Mouse (Mus musculus) embryonic facial prominence, embryonic 13.5 days (tissue): ENCODE results near the gene Sult2a8. TPM values are rescaled to one million over a fixed set of nuclear protein-coding genes. Genes with fewer than 3 reads are reported as not detected.
"Not testable (repeated sequence)": the region's sequence is repeated elsewhere in the genome, so short reads cannot be mapped to it uniquely, and the experiment has no call there.

Experiments
- ATAC-seq: fragments of 200-750 bp; cut with Nextera tagmentation; 2 replicates; pipeline ENCODE4 v1.8.0; 2017; ENCODE audit warnings: low read depth; ENCODE audit not compliant: insufficient number of reproducible peaks, insufficient read depth, low FRiP score, low TSS enrichment
- H3K27ac ChIP-seq: fragments of 300-500 bp; sonication (generic); 2 replicates; pipeline ENCODE4 v1.5.1; 2015; ENCODE audit warnings: moderate library complexity, mild to moderate bottlenecking, inconsistent platforms
- H3K27me3 ChIP-seq: fragments of 300-500 bp; sonication (generic); 2 replicates; pipeline ENCODE4 v1.6.1; 2015; ENCODE audit warnings: mild to moderate bottlenecking, inconsistent platforms
- H3K36me3 ChIP-seq: fragments of 300-500 bp; sonication (generic); 2 replicates; pipeline ENCODE4 v1.6.1; 2015; ENCODE audit warnings: mild to moderate bottlenecking, inconsistent platforms
- H3K4me1 ChIP-seq: fragments of 300-500 bp; sonication (generic); 2 replicates; pipeline ENCODE4 v1.6.1; 2015; ENCODE audit warnings: inconsistent platforms
- H3K4me2 ChIP-seq: fragments of 300-500 bp; sonication (generic); 2 replicates; pipeline ENCODE4 v1.6.1; 2015; ENCODE audit warnings: moderate library complexity, mild to moderate bottlenecking, inconsistent platforms
- H3K4me3 ChIP-seq: fragments of 300-500 bp; sonication (generic); 2 replicates; pipeline ENCODE4 v1.5.1; 2015; ENCODE audit warnings: mild to moderate bottlenecking, inconsistent platforms
- H3K9ac ChIP-seq: fragments of 300-500 bp; sonication (generic); 2 replicates; pipeline ENCODE4 v1.6.1; 2015; ENCODE audit warnings: mild to moderate bottlenecking, inconsistent platforms
- H3K9me3 ChIP-seq: fragments of 300-500 bp; sonication (generic); 2 replicates; pipeline ENCODE4 v1.6.1; 2016; ENCODE audit warnings: inconsistent platforms
- WGBS: fragments of 180-500 bp; shearing (Covaris S2); methylation state at CpG from one replicate; pipeline ENCODE4 v1.1.7; 2015; ENCODE audit warnings: mixed read lengths; 5-methylcytosine and 5-hydroxymethylcytosine counted together
- polyA plus RNA-seq: library from polyadenylated mRNA; unstranded; fragments of >200 nt; fragmentation: Nextera tagmentation; extraction: Ambion mirVana; gene quantifications from 2 replicates; pipeline ENCODE4 v1.2.1, GENCODE M21; 2015

Sult2a8 gene
- polyA plus RNA-seq, result not detected in 2 replicates

DNA sequence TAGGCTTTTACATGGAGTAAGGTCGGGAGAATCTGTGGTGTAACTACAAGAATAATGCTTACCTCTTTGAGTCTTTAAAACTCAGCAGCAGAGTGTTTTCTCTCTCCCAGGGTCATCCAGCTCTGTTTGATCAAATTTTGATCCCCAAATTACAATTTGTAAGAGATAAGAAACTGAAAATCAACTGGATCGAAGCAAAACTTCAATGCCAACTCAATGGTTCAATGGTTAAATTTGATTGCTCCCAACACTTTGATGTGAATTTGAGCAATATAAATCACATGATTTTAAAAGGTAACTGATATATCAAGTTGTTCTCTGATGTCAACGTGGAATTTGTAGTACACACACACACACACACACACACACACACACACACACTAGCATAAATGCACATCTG, at the start of gene Sult2a8:
Gene Sult2a8, minus strand, starts transcription at position 236 of the 400 bp plus-strand sequence.
- Histone ChIP-seq H3K27me3 (no peaks in the 10 kb centered on the region), H3K9ac (no peak within 1 kb of the TSS), H3K4me1 (no peaks in the 10 kb centered on the region), H3K4me2 (no peak within 1 kb of the TSS), H3K36me3 (no peaks in the 10 kb centered on the region), H3K9me3 (peaks cover 8% of the 10 kb centered on the region), H3K27ac (no peak within 1 kb of the TSS), H3K4me3 (no peak within 1 kb of the TSS)
- ATAC-seq, result no peak
- WGBS, result 62% methylated on average over 3 of the region's 3 CpGs

DNA sequence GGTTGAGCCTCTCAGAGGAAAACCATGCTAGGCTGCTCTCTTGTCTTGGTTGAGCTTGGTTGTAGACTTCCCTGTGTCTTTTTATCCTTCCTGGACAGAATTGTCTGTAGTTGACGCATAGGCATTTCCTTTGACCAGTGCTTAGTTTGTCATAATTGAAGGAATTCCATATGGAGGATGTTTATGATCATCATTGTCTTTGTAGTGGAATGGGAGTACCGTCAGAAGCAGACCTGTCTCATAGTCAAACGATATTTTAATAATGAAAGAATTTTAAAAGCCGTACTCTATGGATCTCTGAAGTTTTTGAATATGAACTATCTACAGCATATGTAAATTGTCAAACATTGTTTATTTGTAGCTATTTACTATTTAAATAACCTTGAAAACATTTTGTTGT, 47.6 kb upstream of the Sult2a8 start, which contains the start of gene Sult2a7:
Gene Sult2a7, minus strand, starts transcription at position 101 of the 400 bp plus-strand sequence.
- Histone ChIP-seq H3K4me3 (no peak within 1 kb of the TSS), H3K4me1 (no peaks in the 10 kb centered on the region), H3K27ac (no peak within 1 kb of the TSS), H3K27me3 (no peaks in the 10 kb centered on the region), H3K4me2 (no peak within 1 kb of the TSS), H3K36me3 (no peaks in the 10 kb centered on the region), H3K9me3 (peaks cover 19% of the 10 kb centered on the region), H3K9ac (no peak within 1 kb of the TSS)
- 86% methylated on average over 4 of the region's 4 CpGs for WGBS
- no peak for ATAC-seq

DNA sequence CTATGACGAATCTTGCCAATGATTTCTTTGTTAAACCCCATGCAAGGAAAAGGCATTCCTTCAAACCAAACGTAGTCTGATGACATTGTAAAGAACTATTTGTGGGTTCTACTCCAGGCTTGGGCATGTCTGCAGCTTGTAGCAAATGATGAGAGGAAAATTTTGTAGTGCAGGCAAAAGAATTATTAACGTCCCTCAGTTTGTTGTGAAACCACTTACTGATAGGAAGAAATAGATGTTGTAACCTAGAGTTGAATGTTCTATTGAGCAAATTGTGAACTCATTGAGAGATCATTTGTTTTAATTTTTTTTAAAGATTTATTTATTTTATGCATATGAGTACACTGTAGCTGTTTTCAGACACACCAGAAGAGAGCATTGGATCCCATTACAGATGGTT, 46.3 kb upstream of the Sult2a8 start:
- ATAC-seq, result no peak

GRCm38 (mm10) chr7:14439581-14439980, 7.0 kb downstream of the Sult2a8 start:
- H3K36me3 ChIP-seq, result no peaks in the 10 kb centered on the region
- no peak overlapping the region for H3K27ac ChIP-seq
- no peak overlapping the region for H3K4me2 ChIP-seq
- no peak overlapping the region for H3K4me3 ChIP-seq
- no peaks in the 10 kb centered on the region for H3K27me3 ChIP-seq
- ATAC-seq, result no peak
- H3K9me3 ChIP-seq, result peaks cover 9% of the 10 kb centered on the region
- no peaks in the 10 kb centered on the region for H3K4me1 ChIP-seq
- H3K9ac ChIP-seq, result no peak overlapping the region

More for the DNA sequence above, 46.3 kb upstream of the Sult2a8 start:
- no peak overlapping the region for H3K27ac ChIP-seq
- 69% methylated on average over 3 of the region's 3 CpGs for WGBS
- peaks cover 19% of the 10 kb centered on the region for H3K9me3 ChIP-seq
- no peaks in the 10 kb centered on the region for H3K36me3 ChIP-seq
- no peak overlapping the region for H3K4me2 ChIP-seq
- no peaks in the 10 kb centered on the region for H3K27me3 ChIP-seq
- H3K4me3 ChIP-seq, result no peak overlapping the region
- no peak overlapping the region for H3K9ac ChIP-seq
- H3K4me1 ChIP-seq, result no peaks in the 10 kb centered on the region

DNA sequence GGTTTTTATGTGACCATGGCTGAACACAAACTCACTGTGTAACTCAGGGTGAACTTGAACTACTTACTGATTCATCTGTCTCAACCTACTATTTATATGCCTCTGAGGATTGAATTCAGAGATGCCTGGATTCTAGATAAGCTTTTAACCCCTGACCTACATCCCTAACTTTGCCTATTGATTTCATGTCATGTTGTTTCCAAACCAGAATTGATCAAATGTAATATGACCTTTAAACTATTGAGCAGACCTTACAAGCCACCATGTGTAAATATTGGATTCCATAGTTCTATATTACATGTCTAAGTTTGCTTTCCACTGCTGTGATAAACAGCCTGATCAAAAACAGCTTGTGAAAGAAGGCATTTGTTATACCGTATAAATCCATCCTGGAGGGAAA, 8.1 kb downstream of the Sult2a8 start:
- Histone ChIP-seq H3K4me3 (no peak overlapping the region), H3K4me1 (no peaks in the 10 kb centered on the region), H3K9ac (no peak overlapping the region), H3K36me3 (no peaks in the 10 kb centered on the region), H3K27me3 (no peaks in the 10 kb centered on the region), H3K4me2 (no peak overlapping the region), H3K9me3 (peaks cover 9% of the 10 kb centered on the region), H3K27ac (no peak overlapping the region)
- WGBS, result 67% methylated on average over 1 of the region's 1 CpGs
- no peak for ATAC-seq

DNA sequence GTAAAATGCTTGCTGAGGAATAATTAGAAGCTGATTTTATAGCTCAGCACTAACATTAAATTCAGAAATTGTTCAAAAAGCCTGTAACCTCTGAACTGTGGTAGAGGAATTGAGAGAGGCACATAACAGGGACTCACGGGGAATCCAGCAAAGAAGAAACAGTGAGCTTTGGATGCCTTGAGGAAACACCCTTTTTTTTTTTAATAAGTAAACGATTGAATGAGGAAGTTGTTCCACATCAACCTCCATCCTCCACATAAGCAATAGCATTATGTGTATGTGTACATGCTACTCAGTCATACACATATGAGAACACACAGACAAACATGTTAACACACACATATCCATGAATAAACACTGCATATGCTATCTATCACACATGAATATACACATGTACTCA, 8.5 kb downstream of the Sult2a8 start:
- Histone ChIP-seq H3K4me1 (no peaks in the 10 kb centered on the region), H3K4me3 (no peak overlapping the region), H3K9me3 (peaks cover 9% of the 10 kb centered on the region; the same call in 1 of the 2 replicates), H3K27me3 (no peaks in the 10 kb centered on the region), H3K4me2 (no peak overlapping the region), H3K27ac (no peak overlapping the region), H3K36me3 (no peaks in the 10 kb centered on the region), H3K9ac (no peak overlapping the region)
- 86% methylated on average over 2 of the region's 2 CpGs for WGBS
- ATAC-seq, result no peak

GRCm38 (mm10) chr7:14399363-14399762, 47.2 kb downstream of the Sult2a8 start:
- H3K9ac ChIP-seq, H3K36me3 ChIP-seq, ATAC-seq, H3K27ac ChIP-seq, H3K4me1 ChIP-seq, H3K27me3 ChIP-seq, H3K4me2 ChIP-seq, H3K4me3 ChIP-seq: not testable (repeated sequence)
- H3K9me3 ChIP-seq, result peaks cover 12% of the 10 kb centered on the region; the same call in 1 of the 2 replicates

- Histone ChIP-seq H3K27me3 (no peaks in the 10 kb centered on the region), H3K9me3 (peaks cover 12% of the 10 kb centered on the region), H3K9ac (no peak overlapping the region), H3K4me2 (no peak overlapping the region), H3K36me3 (no peaks in the 10 kb centered on the region), H3K27ac (no peak overlapping the region), H3K4me3 (no peak overlapping the region), H3K4me1 (no peaks in the 10 kb centered on the region)
- no peak for ATAC-seq
Measured at GRCm38 (mm10) chr7:14396462-14396861, 50.1 kb downstream of the Sult2a8 start.

Other genes starting within 250 kb of the Sult2a8 start
- not detected in 2 replicates for gene Sult2a6, start 191.9 kb downstream of the Sult2a8 start, polyA plus RNA-seq
- gene Obox8, start 113.2 kb downstream of the Sult2a8 start, polyA plus RNA-seq, result not detected in 2 replicates
- gene Sult2a7, start 47.5 kb upstream of the Sult2a8 start, polyA plus RNA-seq, result not detected in 2 replicates
- 0.25 and 0.41 TPM in 2 replicates for gene Vmn1r90, start 116.7 kb upstream of the Sult2a8 start, polyA plus RNA-seq
- not detected in 2 replicates for gene Obox7, start 212.7 kb upstream of the Sult2a8 start, polyA plus RNA-seq